Mouse (Mus musculus) frontal cortex, postnatal 25 days (tissue): ENCODE measurements around the gene Cars.

Experiments
- DNase-seq, 2 experiments: peaks; one replicate each; pipeline ENCODE4 v3.0.0; 2022; ENCODE audit warnings: low spot score in 2 of 2

Cars gene

DNA sequence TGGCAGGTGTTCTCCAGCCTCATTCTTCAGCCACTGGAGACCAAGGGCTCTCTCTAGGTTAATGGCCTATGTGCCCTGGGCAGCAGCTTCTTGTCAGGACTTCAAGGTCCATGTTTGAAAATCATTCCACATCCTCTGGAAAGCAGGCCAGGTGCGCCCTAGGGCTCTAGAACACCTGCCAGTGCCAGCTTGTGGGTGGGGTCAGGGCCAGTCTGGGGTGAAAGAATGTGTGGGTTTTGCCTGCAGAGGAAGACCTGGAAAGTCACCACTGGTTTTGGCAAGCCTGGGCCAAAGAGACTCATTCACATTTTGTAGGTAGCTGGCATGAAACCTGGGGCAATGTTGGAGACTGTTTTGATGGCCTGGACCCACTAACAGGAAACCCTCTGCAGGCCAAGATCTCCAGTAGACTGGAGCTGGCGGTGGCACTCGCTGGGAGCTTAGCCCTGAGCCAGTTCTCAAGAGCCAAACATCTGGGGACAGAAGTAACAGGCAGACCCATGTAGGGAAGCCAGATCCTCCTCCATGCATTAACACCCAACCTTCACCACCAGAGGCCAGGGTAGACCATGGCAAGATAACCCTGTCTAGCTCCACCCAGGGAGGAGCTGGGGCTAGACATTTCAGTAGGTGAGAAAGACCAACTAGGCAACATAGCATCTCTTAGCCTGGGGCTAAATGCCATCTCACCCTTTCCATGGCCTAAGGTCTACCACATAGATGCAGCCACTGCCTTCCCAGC is 89.1 kb downstream of the Cars start:
- DNase-seq = no peak

DNA sequence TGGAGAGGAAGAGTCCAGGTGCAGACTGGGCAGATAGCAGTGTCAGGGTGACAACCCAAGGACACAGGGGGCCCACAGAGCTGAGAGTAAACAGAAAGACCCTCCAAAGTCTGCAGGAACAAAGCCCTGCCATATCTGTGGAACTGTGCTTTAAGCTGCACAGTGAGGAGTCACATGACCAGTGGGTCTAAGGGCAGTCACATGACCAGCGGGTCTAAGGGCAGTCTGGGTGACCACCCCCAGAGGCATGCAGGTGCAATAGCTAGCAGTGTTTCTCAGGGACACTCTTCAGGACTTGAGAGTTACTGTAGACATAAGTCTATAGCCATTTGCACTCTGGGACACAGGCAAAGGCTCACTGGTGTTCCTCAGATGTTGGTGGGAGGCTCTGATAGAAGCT is 90.3 kb downstream of the Cars start:
- no peak for DNase-seq
